Mouse (Mus musculus): ENCODE results near the gene Adgrl4. TPM values are rescaled to one million over a fixed set of nuclear protein-coding genes. Genes with fewer than 3 reads are reported as not detected.

Adgrl4 gene
- polyA plus RNA-seq, 1 experiment from 2014 or later: 12.0 TPM

GRCm38 (mm10) chr3:151557125-151557524, 119.4 kb downstream of the Adgrl4 start:
- 66% methylated on average over 2 of the region's 2 CpGs for WGBS
- H3K27me3 ChIP-seq (replicated peaks; ENCODE audit: control insufficient read depth, insufficient read depth, low read length): no peaks in the 10 kb centered on the region

GRCm38 (mm10) chr3:151557607-151558006, 119.9 kb downstream of the Adgrl4 start:
- Histone ChIP-seq H3K27me3 (replicated peaks; ENCODE audit: control insufficient read depth, insufficient read depth, low read length) (no peaks in the 10 kb centered on the region), H3K4me2 (ENCODE audit: low read depth, low read length) (no peak overlapping the region), H3K4me3 (ENCODE audit: low read depth, low read length) (no peak overlapping the region), H3K36me3 (ENCODE audit: control insufficient read depth, insufficient read depth, low read length) (no peaks in the 10 kb centered on the region), H3K9ac (ENCODE audit: low read depth, low read length) (no peak overlapping the region), H3K9me3 (ENCODE audit: control insufficient read depth, low read length) (no peaks in the 10 kb centered on the region), H3K27ac (replicated peaks; ENCODE audit: low read depth, low read length) (no peak overlapping the region), H3K4me1 (ENCODE audit: control insufficient read depth, insufficient read depth, low read length) (no peaks in the 10 kb centered on the region)
- ATAC-seq (ENCODE audit: low read depth) (no peak), DNase-seq (ENCODE audit: low spot score) (no peak)
- WGBS: 64% methylated on average over 5 of the region's 5 CpGs

More at GRCm38 (mm10) chr3:151557125-151557524, 119.4 kb downstream of the Adgrl4 start:
- H3K4me1 ChIP-seq (ENCODE audit: control insufficient read depth, insufficient read depth, low read length): no peaks in the 10 kb centered on the region
- ATAC-seq (ENCODE audit: low read depth) (no peak), DNase-seq (ENCODE audit: low spot score) (no peak)
- no peak overlapping the region for H3K27ac ChIP-seq (replicated peaks; ENCODE audit: low read depth, low read length)
- H3K9me3 ChIP-seq (ENCODE audit: control insufficient read depth, low read length): no peaks in the 10 kb centered on the region
- H3K4me3 ChIP-seq (ENCODE audit: low read depth, low read length): no peak overlapping the region
- H3K4me2 ChIP-seq (ENCODE audit: low read depth, low read length): no peak overlapping the region
- no peak overlapping the region for H3K9ac ChIP-seq (ENCODE audit: low read depth, low read length)
- H3K36me3 ChIP-seq (ENCODE audit: control insufficient read depth, insufficient read depth, low read length): no peaks in the 10 kb centered on the region

- no peaks in the 10 kb centered on the region for H3K36me3 ChIP-seq (ENCODE audit: control insufficient read depth, insufficient read depth, low read length)
- DNase-seq (ENCODE audit: low spot score): no peak
- H3K27me3 ChIP-seq (replicated peaks; ENCODE audit: control insufficient read depth, insufficient read depth, low read length): no peaks in the 10 kb centered on the region
- H3K4me3 ChIP-seq (ENCODE audit: low read depth, low read length): no peak overlapping the region
- H3K4me2 ChIP-seq (ENCODE audit: low read depth, low read length): no peak overlapping the region
- no peak overlapping the region for H3K27ac ChIP-seq (replicated peaks; ENCODE audit: low read depth, low read length)
- no peaks in the 10 kb centered on the region for H3K9me3 ChIP-seq (ENCODE audit: control insufficient read depth, low read length)
- no peak for ATAC-seq (ENCODE audit: low read depth)
- H3K4me1 ChIP-seq (ENCODE audit: control insufficient read depth, insufficient read depth, low read length): no peaks in the 10 kb centered on the region
- H3K9ac ChIP-seq (ENCODE audit: low read depth, low read length): no peak overlapping the region
- 71% methylated on average over 4 of the region's 4 CpGs for WGBS
Observed at GRCm38 (mm10) chr3:151558374-151558773, 120.7 kb downstream of the Adgrl4 start.

GRCm38 (mm10) chr3:151565664-151566621, 128.3 kb downstream of the Adgrl4 start:
- 47% methylated on average over 16 of the region's 16 CpGs for WGBS
- Histone ChIP-seq H3K9ac (ENCODE audit: low read depth, low read length) (no peak overlapping the region), H3K4me1 (ENCODE audit: control insufficient read depth, insufficient read depth, low read length) (no peaks in the 10 kb centered on the region), H3K27ac (replicated peaks; ENCODE audit: low read depth, low read length) (no peak overlapping the region; the same call in 1 of the 2 replicates), H3K4me2 (ENCODE audit: low read depth, low read length) (peak overlapping the region; percentile 24; the same call in 1 of the 2 replicates), H3K9me3 (ENCODE audit: control insufficient read depth, low read length) (no peaks in the 10 kb centered on the region), H3K4me3 (ENCODE audit: low read depth, low read length) (no peak overlapping the region), H3K36me3 (ENCODE audit: control insufficient read depth, insufficient read depth, low read length) (no peaks in the 10 kb centered on the region), H3K27me3 (replicated peaks; ENCODE audit: control insufficient read depth, insufficient read depth, low read length) (no peaks in the 10 kb centered on the region)
- DNase-seq (ENCODE audit: low spot score): peak; percentile 65
- peak; percentile 26; the same call in 1 of the 2 replicates for ATAC-seq (ENCODE audit: low read depth)

- H3K9me3 ChIP-seq (ENCODE audit: control insufficient read depth, low read length): no peaks in the 10 kb centered on the region
- H3K4me2 ChIP-seq (ENCODE audit: low read depth, low read length): no peak overlapping the region
- H3K36me3 ChIP-seq (ENCODE audit: control insufficient read depth, insufficient read depth, low read length): no peaks in the 10 kb centered on the region
- H3K4me3 ChIP-seq (ENCODE audit: low read depth, low read length): no peak overlapping the region
- no peak overlapping the region for H3K27ac ChIP-seq (replicated peaks; ENCODE audit: low read depth, low read length)
- peak; percentile 28 for DNase-seq (ENCODE audit: low spot score)
- H3K27me3 ChIP-seq (replicated peaks; ENCODE audit: control insufficient read depth, insufficient read depth, low read length): no peaks in the 10 kb centered on the region
- H3K9ac ChIP-seq (ENCODE audit: low read depth, low read length): no peak overlapping the region
- 46% methylated on average over 5 of the region's 5 CpGs for WGBS
- no peak for ATAC-seq (ENCODE audit: low read depth)
- H3K4me1 ChIP-seq (ENCODE audit: control insufficient read depth, insufficient read depth, low read length): no peaks in the 10 kb centered on the region
Observed at GRCm38 (mm10) chr3:151566629-151567028, 128.9 kb downstream of the Adgrl4 start.

- no peaks in the 10 kb centered on the region for H3K27me3 ChIP-seq (replicated peaks; ENCODE audit: control insufficient read depth, insufficient read depth, low read length)
- H3K27ac ChIP-seq (replicated peaks; ENCODE audit: low read depth, low read length): no peak overlapping the region
- no peaks in the 10 kb centered on the region for H3K9me3 ChIP-seq (ENCODE audit: control insufficient read depth, low read length)
- H3K4me1 ChIP-seq (ENCODE audit: control insufficient read depth, insufficient read depth, low read length): no peaks in the 10 kb centered on the region
- DNase-seq (ENCODE audit: low spot score) (no peak), ATAC-seq (ENCODE audit: low read depth) (no peak)
- no peak overlapping the region for H3K9ac ChIP-seq (ENCODE audit: low read depth, low read length)
- WGBS: 34% methylated on average over 3 of the region's 3 CpGs
- H3K4me3 ChIP-seq (ENCODE audit: low read depth, low read length): no peak overlapping the region
- H3K36me3 ChIP-seq (ENCODE audit: control insufficient read depth, insufficient read depth, low read length): no peaks in the 10 kb centered on the region
- no peak overlapping the region for H3K4me2 ChIP-seq (ENCODE audit: low read depth, low read length)
Observed at GRCm38 (mm10) chr3:151567541-151567940, 129.9 kb downstream of the Adgrl4 start.

GRCm38 (mm10) chr3:151572089-151572488, 134.4 kb downstream of the Adgrl4 start:
- no peak overlapping the region for H3K4me2 ChIP-seq (ENCODE audit: low read depth, low read length)
- WGBS: 82% methylated on average over 5 of the region's 5 CpGs
- H3K27ac ChIP-seq (replicated peaks; ENCODE audit: low read depth, low read length): no peak overlapping the region
- H3K9me3 ChIP-seq (ENCODE audit: control insufficient read depth, low read length): no peaks in the 10 kb centered on the region
- H3K27me3 ChIP-seq (replicated peaks; ENCODE audit: control insufficient read depth, insufficient read depth, low read length): no peaks in the 10 kb centered on the region
- no peak overlapping the region for H3K4me3 ChIP-seq (ENCODE audit: low read depth, low read length)
- H3K4me1 ChIP-seq (ENCODE audit: control insufficient read depth, insufficient read depth, low read length): no peaks in the 10 kb centered on the region
- no peak for ATAC-seq (ENCODE audit: low read depth)
- no peaks in the 10 kb centered on the region for H3K36me3 ChIP-seq (ENCODE audit: control insufficient read depth, insufficient read depth, low read length)
- no peak for DNase-seq (ENCODE audit: low spot score)
- no peak overlapping the region for H3K9ac ChIP-seq (ENCODE audit: low read depth, low read length)

GRCm38 (mm10) chr3:151575292-151575691, 137.6 kb downstream of the Adgrl4 start:
- no peaks in the 10 kb centered on the region for H3K27me3 ChIP-seq (replicated peaks; ENCODE audit: control insufficient read depth, insufficient read depth, low read length)
- no peak overlapping the region for H3K9ac ChIP-seq (ENCODE audit: low read depth, low read length)
- no peak overlapping the region for H3K27ac ChIP-seq (replicated peaks; ENCODE audit: low read depth, low read length)
- 75% methylated on average over 7 of the region's 7 CpGs for WGBS
- H3K9me3 ChIP-seq (ENCODE audit: control insufficient read depth, low read length): no peaks in the 10 kb centered on the region
- DNase-seq (ENCODE audit: low spot score): no peak
- H3K4me2 ChIP-seq (ENCODE audit: low read depth, low read length): no peak overlapping the region
- ATAC-seq (ENCODE audit: low read depth): no peak
- H3K4me3 ChIP-seq (ENCODE audit: low read depth, low read length): no peak overlapping the region
- no peaks in the 10 kb centered on the region for H3K36me3 ChIP-seq (ENCODE audit: control insufficient read depth, insufficient read depth, low read length)
- H3K4me1 ChIP-seq (ENCODE audit: control insufficient read depth, insufficient read depth, low read length): no peaks in the 10 kb centered on the region

- WGBS: 82% methylated on average over 3 of the region's 3 CpGs
- no peak for DNase-seq (ENCODE audit: low spot score)
- H3K4me1 ChIP-seq (ENCODE audit: control insufficient read depth, insufficient read depth, low read length): no peaks in the 10 kb centered on the region
- H3K36me3 ChIP-seq (ENCODE audit: control insufficient read depth, insufficient read depth, low read length): no peaks in the 10 kb centered on the region
- H3K9me3 ChIP-seq (ENCODE audit: control insufficient read depth, low read length): no peaks in the 10 kb centered on the region
- H3K9ac ChIP-seq (ENCODE audit: low read depth, low read length): no peak overlapping the region
- H3K27me3 ChIP-seq (replicated peaks; ENCODE audit: control insufficient read depth, insufficient read depth, low read length): no peaks in the 10 kb centered on the region
- no peak overlapping the region for H3K27ac ChIP-seq (replicated peaks; ENCODE audit: low read depth, low read length)
- H3K4me3 ChIP-seq (ENCODE audit: low read depth, low read length): no peak overlapping the region
- ATAC-seq (ENCODE audit: low read depth): no peak
- no peak overlapping the region for H3K4me2 ChIP-seq (ENCODE audit: low read depth, low read length)
Observed at GRCm38 (mm10) chr3:151576155-151576554, 138.5 kb downstream of the Adgrl4 start.
